ENCODE assay signal across 8 mouse cellular contexts in the genomic region with DNA sequence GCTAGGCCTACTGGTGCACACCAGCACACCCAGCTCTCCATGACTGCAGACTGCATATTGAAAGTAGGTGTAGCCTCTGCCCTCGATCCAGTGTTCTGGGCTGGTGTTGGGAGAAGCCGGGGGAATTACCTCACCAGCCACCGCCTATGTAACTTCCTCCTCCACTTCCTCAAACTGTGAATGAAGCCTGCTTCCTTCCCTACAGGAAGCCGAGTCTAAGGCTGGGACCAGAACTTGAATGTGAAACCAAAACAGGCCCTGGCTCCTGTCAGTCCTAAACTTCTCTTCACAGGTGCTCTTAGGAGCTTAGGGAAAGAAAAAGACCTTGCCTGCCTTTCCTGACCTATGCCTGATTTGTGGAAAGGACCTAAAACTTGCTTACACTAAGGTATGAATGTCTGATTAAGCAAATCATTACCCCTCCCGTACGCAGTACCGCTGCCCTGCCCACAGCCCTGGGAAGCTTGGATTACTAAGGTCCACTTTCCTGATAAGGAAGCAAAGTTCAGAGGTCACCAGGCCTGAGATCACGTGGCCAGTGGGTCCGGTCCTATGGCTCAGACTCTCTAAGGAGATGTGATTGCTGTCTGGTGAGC. TPM values are rescaled to one million over a fixed set of nuclear protein-coding genes. Genes with fewer than 3 reads are reported as not detected.
DNase-seq lines count a peak whose midpoint lies in the region; ATAC-seq and TF ChIP-seq lines count a peak whose summit lies in the region.

No protein-coding gene starts in this region.

- peak overlapping the region; percentile 43 for H3K4me2 ChIP-seq in liver, embryonic 11.5 days
- no peak overlapping the region for H3K4me2 ChIP-seq in midbrain, embryonic 14.5 days (ENCODE audit: low read length)
- H3K4me2 ChIP-seq in midbrain, embryonic 13.5 days (replicated peaks): no peak overlapping the region

- H3K27ac ChIP-seq in liver, embryonic 11.5 days (ENCODE audit: low read depth, low read length): peak overlapping the region; percentile 69
- H3K27ac ChIP-seq in olfactory bulb, adult 2 months (ENCODE audit: insufficient read depth, low read depth, low read length): 0 out of 2 replicates have a peak overlapping the region, but pooled peaks have one; percentile 9
- no peak overlapping the region for H3K27ac ChIP-seq in midbrain, embryonic 14.5 days (replicated peaks; ENCODE audit: low read depth, low read length)
- H3K27ac ChIP-seq in midbrain, embryonic 13.5 days: no peak overlapping the region

- DNase-seq in B cell, adult 2 months: peak; percentile 63 to 64
- DNase-seq in adipocyte (ENCODE audit: low spot score): peak; percentile 57
- peak; percentile 55 for DNase-seq in heart, postnatal 25 days (ENCODE audit: low spot score)
- DNase-seq in liver, embryonic 11.5 days (ENCODE audit: low spot score): no peak
- DNase-seq in midbrain, embryonic 14.5 days: no peak
- DNase-seq in embryo, embryonic 10.5 days (ENCODE audit: low spot score): no peak

- no peaks in the 10 kb centered on the region for H3K36me3 ChIP-seq in liver, embryonic 11.5 days (ENCODE audit: control insufficient read depth, insufficient read depth, low read length)
- no peaks in the 10 kb centered on the region for H3K36me3 ChIP-seq in midbrain, embryonic 14.5 days (ENCODE audit: control insufficient read depth, insufficient read depth, low read length)
- H3K36me3 ChIP-seq in midbrain, embryonic 13.5 days: no peaks in the 10 kb centered on the region

- no peak for TF ChIP-seq POLR2A in olfactory bulb, adult 2 months (IDR thresholded peaks at IDR 0.05; ENCODE audit: insufficient read depth, low read depth, low read length)

- no peaks in the 10 kb centered on the region for H3K27me3 ChIP-seq in liver, embryonic 11.5 days (replicated peaks; ENCODE audit: control insufficient read depth, insufficient read depth, low read length)
- H3K27me3 ChIP-seq in midbrain, embryonic 14.5 days (ENCODE audit: control insufficient read depth, insufficient read depth, low read length): no peaks in the 10 kb centered on the region
- H3K27me3 ChIP-seq in midbrain, embryonic 13.5 days: no peaks in the 10 kb centered on the region

- ATAC-seq in liver, embryonic 11.5 days (replicated peaks; ENCODE audit: low FRiP score): peak; percentile 39; the same call in 1 of the 2 replicates
- ATAC-seq in midbrain, embryonic 14.5 days (ENCODE audit: low FRiP score, low TSS enrichment): no peak
- ATAC-seq in midbrain, embryonic 13.5 days: no peak

- no peaks in the 10 kb centered on the region for H3K9me3 ChIP-seq in liver, embryonic 11.5 days (ENCODE audit: control insufficient read depth, low read length)
- H3K9me3 ChIP-seq in midbrain, embryonic 14.5 days (ENCODE audit: control insufficient read depth, low read length): no peaks in the 10 kb centered on the region
- no peaks in the 10 kb centered on the region for H3K9me3 ChIP-seq in midbrain, embryonic 13.5 days

- peaks cover 10% of the 10 kb centered on the region for H3K4me1 ChIP-seq in liver, embryonic 11.5 days (replicated peaks; ENCODE audit: control insufficient read depth, insufficient read depth, low read length)
- H3K4me1 ChIP-seq in olfactory bulb, adult 2 months (ENCODE audit: control insufficient read depth, insufficient read depth, low read length): peaks cover 7% of the 10 kb centered on the region; the same call in 1 of the 2 replicates
- H3K4me1 ChIP-seq in midbrain, embryonic 14.5 days (ENCODE audit: control insufficient read depth, insufficient read depth, low read length): peaks cover 15% of the 10 kb centered on the region
- H3K4me1 ChIP-seq in midbrain, embryonic 13.5 days (replicated peaks): peaks cover 16% of the 10 kb centered on the region

- TF ChIP-seq CTCF in olfactory bulb, adult 2 months (IDR thresholded peaks at IDR 0.05; ENCODE audit: insufficient read depth, low read depth, low read length): no peak

- peak overlapping the region; percentile 45 for H3K9ac ChIP-seq in liver, embryonic 11.5 days (ENCODE audit: low read depth, low read length)
- H3K9ac ChIP-seq in midbrain, embryonic 14.5 days (replicated peaks; ENCODE audit: low read length): no peak overlapping the region
- H3K9ac ChIP-seq in midbrain, embryonic 13.5 days (replicated peaks): no peak overlapping the region

- intact Hi-C loops in heart, postnatal 25 days (cut with DNase I): no loop called here

- 30% methylated on average over 9 of the region's 9 CpGs for WGBS in liver, embryonic 11.5 days
- 84% methylated on average over 9 of the region's 9 CpGs for WGBS in olfactory bulb, adult 2 months
- 71% methylated on average over 9 of the region's 9 CpGs for WGBS in midbrain, embryonic 14.5 days
- WGBS in midbrain, embryonic 13.5 days: 75% methylated on average over 9 of the region's 9 CpGs

- peak overlapping the region; percentile 7; the same call in 1 of the 2 replicates for H3K4me3 ChIP-seq in liver, embryonic 11.5 days (ENCODE audit: low read depth, low read length)
- H3K4me3 ChIP-seq in olfactory bulb, adult 2 months (ENCODE audit: insufficient read depth, low read depth, low read length): no peak overlapping the region
- no peak overlapping the region for H3K4me3 ChIP-seq in midbrain, embryonic 14.5 days (replicated peaks; ENCODE audit: low read depth, low read length)
- H3K4me3 ChIP-seq in midbrain, embryonic 13.5 days (replicated peaks): no peak overlapping the region

RNA-seq across cellular contexts. Expression of a gene that starts 9.3 kb away (rescaled TPM):
- total RNA-seq in heart, postnatal 25 days (2021): under 1 TPM; 0.36 to 0.94 TPM
- polyA plus RNA-seq in liver, embryonic 11.5 days (2014; fragmentation: Nextera tagmentation; extraction: Ambion mirVana): 2.9 and 3.2 TPM in 2 replicates
- polyA plus RNA-seq in olfactory bulb, adult 2 months (2012; ENCODE audit: insufficient read depth, insufficient read length, low replicate concordance, missing spikeins): not detected in 2 replicates
- 0.35 and 0.54 TPM in 2 replicates for polyA plus RNA-seq in midbrain, embryonic 14.5 days (2014; fragmentation: Nextera tagmentation; extraction: Ambion mirVana)
- 0.61 and 0.82 TPM in 2 replicates for polyA plus RNA-seq in midbrain, embryonic 13.5 days (2015; fragmentation: Nextera tagmentation; extraction: Ambion mirVana)

RNA-seq across cellular contexts. Expression of a gene that starts 15.4 kb away (rescaled TPM):
- total RNA-seq in heart, postnatal 25 days (2021): 1 to 10 TPM; 2.1 to 2.7 TPM
- 5.1 and 7.7 TPM in 2 replicates for polyA plus RNA-seq in liver, embryonic 11.5 days (2014; fragmentation: Nextera tagmentation; extraction: Ambion mirVana)
- not detected in 2 replicates for polyA plus RNA-seq in olfactory bulb, adult 2 months (2012; ENCODE audit: insufficient read depth, insufficient read length, low replicate concordance, missing spikeins)
- polyA plus RNA-seq in midbrain, embryonic 14.5 days (2014; fragmentation: Nextera tagmentation; extraction: Ambion mirVana): 5.2 and 5.6 TPM in 2 replicates
- 4.4 and 5.6 TPM in 2 replicates for polyA plus RNA-seq in midbrain, embryonic 13.5 days (2015; fragmentation: Nextera tagmentation; extraction: Ambion mirVana)

RNA-seq across cellular contexts. Expression of a gene that starts 20.4 kb away (rescaled TPM):
- 10 to 100 TPM; 10.3 to 12.5 TPM for total RNA-seq in heart, postnatal 25 days (2021)
- polyA plus RNA-seq in liver, embryonic 11.5 days (2014; fragmentation: Nextera tagmentation; extraction: Ambion mirVana): 156 and 165 TPM in 2 replicates
- not detected in 2 replicates for polyA plus RNA-seq in olfactory bulb, adult 2 months (2012; ENCODE audit: insufficient read depth, insufficient read length, low replicate concordance, missing spikeins)
- polyA plus RNA-seq in midbrain, embryonic 14.5 days (2014; fragmentation: Nextera tagmentation; extraction: Ambion mirVana): 34.1 and 38.1 TPM in 2 replicates
- polyA plus RNA-seq in midbrain, embryonic 13.5 days (2015; fragmentation: Nextera tagmentation; extraction: Ambion mirVana): 58.2 and 58.6 TPM in 2 replicates

RNA-seq across cellular contexts. Expression of a gene that starts 48.4 kb away (rescaled TPM):
- 1 to 10 TPM; 1.9 to 2.0 TPM for total RNA-seq in heart, postnatal 25 days (2021)
- polyA plus RNA-seq in liver, embryonic 11.5 days (2014; fragmentation: Nextera tagmentation; extraction: Ambion mirVana): 2.7 and 3.3 TPM in 2 replicates
- polyA plus RNA-seq in olfactory bulb, adult 2 months (2012; ENCODE audit: insufficient read depth, insufficient read length, low replicate concordance, missing spikeins): not detected in 2 replicates
- 0.09 and 1.6 TPM in 2 replicates for polyA plus RNA-seq in midbrain, embryonic 14.5 days (2014; fragmentation: Nextera tagmentation; extraction: Ambion mirVana)
- polyA plus RNA-seq in midbrain, embryonic 13.5 days (2015; fragmentation: Nextera tagmentation; extraction: Ambion mirVana): 0.46 and 0.67 TPM in 2 replicates

Comparison
In these comparisons a context has a peak if more than half of its experiments do, and no peak if none do; other contexts are left out.
1. DNase-seq: peak in B cell, adult 2 months (2 of 2), adipocyte (single experiment) and heart, postnatal 25 days (single experiment); none in liver, embryonic 11.5 days (single experiment), midbrain, embryonic 14.5 days (single experiment) and embryo, embryonic 10.5 days (single experiment).
2. H3K27ac ChIP-seq: peak in liver, embryonic 11.5 days (single experiment) and olfactory bulb, adult 2 months (single experiment); none in midbrain, embryonic 14.5 days (single experiment) and midbrain, embryonic 13.5 days (single experiment).
3. RNA of a gene that starts 20.4 kb away (polyA plus RNA-seq): 156 to 165 TPM in liver, embryonic 11.5 days, 58.2 to 58.6 TPM in midbrain, embryonic 13.5 days and 34.1 to 38.1 TPM in midbrain, embryonic 14.5 days; not detected in olfactory bulb, adult 2 months; every median in the first group is over 10 times any median in the second.